Mouse (Mus musculus) midbrain, embryonic 15.5 days (tissue): Measurements from ENCODE around the gene Slc22a16. TPM values are rescaled to one million over a fixed set of nuclear protein-coding genes. Genes with fewer than 3 reads are reported as not detected.

Experiments used
- ATAC-seq: fragments of 200-750 bp; cut with Nextera tagmentation; replicated peaks from 2 replicates; pipeline ENCODE4 v1.8.0; 2017; ENCODE audit warnings: moderate TSS enrichment
- H3K27ac ChIP-seq: fragments of 300-500 bp; sonication (generic); 2 replicates; pipeline ENCODE4 v1.5.1; 2015; ENCODE audit warnings: mild to moderate bottlenecking, inconsistent platforms
- H3K27me3 ChIP-seq: fragments of 300-500 bp; sonication (generic); replicated peaks from 2 replicates; pipeline ENCODE4 v1.6.1; 2015; ENCODE audit warnings: inconsistent platforms
- H3K36me3 ChIP-seq: fragments of 300-500 bp; sonication (generic); replicated peaks from 2 replicates; pipeline ENCODE4 v1.6.1; 2015; ENCODE audit warnings: inconsistent platforms
- H3K4me1 ChIP-seq: fragments of 300-500 bp; sonication (generic); 2 replicates; pipeline ENCODE4 v1.6.1; 2015; ENCODE audit warnings: inconsistent platforms
- H3K4me2 ChIP-seq: fragments of 300-500 bp; sonication (generic); 2 replicates; pipeline ENCODE4 v1.6.1; 2015; ENCODE audit warnings: inconsistent platforms, mild to moderate bottlenecking, moderate library complexity
- H3K4me3 ChIP-seq: fragments of 300-500 bp; sonication (generic); 2 replicates; pipeline ENCODE4 v1.5.1; 2015; ENCODE audit warnings: mild to moderate bottlenecking, inconsistent platforms
- H3K9ac ChIP-seq: fragments of 300-500 bp; sonication (generic); 2 replicates; pipeline ENCODE4 v1.6.1; 2015; ENCODE audit warnings: mild to moderate bottlenecking, inconsistent platforms
- H3K9me3 ChIP-seq: fragments of 300-500 bp; sonication (generic); 2 replicates; pipeline ENCODE4 v1.6.1; 2016; ENCODE audit warnings: inconsistent platforms
- WGBS: fragments of 180-500 bp; shearing (Covaris S2); methylation state at CpG from one replicate; pipeline ENCODE4 v1.1.7; 2015; ENCODE audit warnings: mixed read lengths; 5-methylcytosine and 5-hydroxymethylcytosine counted together
- polyA plus RNA-seq: library from polyadenylated mRNA; unstranded; fragments of >200 nt; fragmentation: Nextera tagmentation; extraction: Ambion mirVana; gene quantifications from 2 replicates; pipeline ENCODE4 v1.2.1, GENCODE M21; 2015

The Slc22a16 gene
- polyA plus RNA-seq, result not detected in 2 replicates

GRCm38 (mm10) chr10:40570036-40570435 lies at the start of gene Slc22a16:
Gene Slc22a16 (plus strand): TSS chr10:40570336.
- no peaks in the 10 kb centered on the region for H3K9me3 ChIP-seq
- ATAC-seq, result no peak
- H3K4me3 ChIP-seq, result no peak within 1 kb of the TSS
- H3K27ac ChIP-seq, result no peak within 1 kb of the TSS
- H3K4me1 ChIP-seq, result no peaks in the 10 kb centered on the region
- H3K27me3 ChIP-seq, result no peaks in the 10 kb centered on the region
- no peak within 1 kb of the TSS for H3K4me2 ChIP-seq
- WGBS, result 93% methylated on average over 12 of the region's 12 CpGs
- H3K9ac ChIP-seq, result no peak within 1 kb of the TSS
- no peaks in the 10 kb centered on the region for H3K36me3 ChIP-seq

- Histone ChIP-seq H3K27ac (peak overlapping the region; percentile 56), H3K9me3 (no peaks in the 10 kb centered on the region), H3K36me3 (no peaks in the 10 kb centered on the region), H3K9ac (no peak overlapping the region), H3K4me1 (peaks cover 23% of the 10 kb centered on the region), H3K4me3 (no peak overlapping the region), H3K4me2 (peak overlapping the region; percentile 28), H3K27me3 (no peaks in the 10 kb centered on the region)
- ATAC-seq, result peak; percentile 57
- WGBS, result 7% methylated on average over 12 of the region's 12 CpGs
These were observed 48.6 kb upstream of the Slc22a16 start for GRCm38 (mm10) chr10:40521579-40521978.

GRCm38 (mm10) chr10:40523312-40523975 lies 46.7 kb upstream of the Slc22a16 start:
- Histone ChIP-seq H3K27me3 (no peaks in the 10 kb centered on the region; the same call in 1 of the 2 replicates), H3K36me3 (no peaks in the 10 kb centered on the region), H3K9me3 (no peaks in the 10 kb centered on the region), H3K4me2 (no peak overlapping the region), H3K9ac (no peak overlapping the region), H3K27ac (no peak overlapping the region), H3K4me1 (peaks cover 23% of the 10 kb centered on the region), H3K4me3 (no peak overlapping the region)
- ATAC-seq, result no peak
- 61% methylated on average over 7 of the region's 7 CpGs for WGBS

GRCm38 (mm10) chr10:40524032-40524806 lies 45.9 kb upstream of the Slc22a16 start:
- H3K4me1 ChIP-seq, result peaks cover 18% of the 10 kb centered on the region
- ATAC-seq, result no peak
- WGBS, result 70% methylated on average over 9 of the region's 9 CpGs
- no peaks in the 10 kb centered on the region for H3K9me3 ChIP-seq
- no peak overlapping the region for H3K4me3 ChIP-seq
- no peaks in the 10 kb centered on the region; the same call in 1 of the 2 replicates for H3K27me3 ChIP-seq
- no peaks in the 10 kb centered on the region for H3K36me3 ChIP-seq
- H3K9ac ChIP-seq, result no peak overlapping the region
- no peak overlapping the region for H3K27ac ChIP-seq
- H3K4me2 ChIP-seq, result no peak overlapping the region

- Histone ChIP-seq H3K4me1 (peaks cover 18% of the 10 kb centered on the region), H3K36me3 (no peaks in the 10 kb centered on the region), H3K4me3 (no peak overlapping the region), H3K27me3 (no peaks in the 10 kb centered on the region; the same call in 1 of the 2 replicates), H3K9ac (no peak overlapping the region), H3K27ac (no peak overlapping the region), H3K9me3 (no peaks in the 10 kb centered on the region), H3K4me2 (no peak overlapping the region)
- ATAC-seq, result no peak
- 31% methylated on average over 10 of the region's 10 CpGs for WGBS
These were observed 45.1 kb upstream of the Slc22a16 start for GRCm38 (mm10) chr10:40524991-40525390.

GRCm38 (mm10) chr10:40525616-40526155 lies 44.5 kb upstream of the Slc22a16 start:
- no peaks in the 10 kb centered on the region; the same call in 1 of the 2 replicates for H3K27me3 ChIP-seq
- no peak overlapping the region for H3K4me3 ChIP-seq
- WGBS, result 78% methylated on average over 9 of the region's 9 CpGs
- H3K9ac ChIP-seq, result no peak overlapping the region
- no peak for ATAC-seq
- H3K36me3 ChIP-seq, result no peaks in the 10 kb centered on the region
- H3K27ac ChIP-seq, result no peak overlapping the region
- peaks cover 18% of the 10 kb centered on the region for H3K4me1 ChIP-seq
- no peaks in the 10 kb centered on the region for H3K9me3 ChIP-seq
- no peak overlapping the region for H3K4me2 ChIP-seq

- Histone ChIP-seq H3K4me2 (no peak overlapping the region), H3K9me3 (no peaks in the 10 kb centered on the region), H3K4me1 (peaks cover 13% of the 10 kb centered on the region), H3K9ac (no peak overlapping the region), H3K4me3 (no peak overlapping the region), H3K27me3 (no peaks in the 10 kb centered on the region; the same call in 1 of the 2 replicates), H3K36me3 (no peaks in the 10 kb centered on the region), H3K27ac (no peak overlapping the region)
- 80% methylated on average over 8 of the region's 8 CpGs for WGBS
- no peak for ATAC-seq
These were observed 43.8 kb upstream of the Slc22a16 start for GRCm38 (mm10) chr10:40526301-40526761.

GRCm38 (mm10) chr10:40526986-40527385 lies 43.1 kb upstream of the Slc22a16 start:
- no peak overlapping the region for H3K4me2 ChIP-seq
- H3K9me3 ChIP-seq, result no peaks in the 10 kb centered on the region
- H3K36me3 ChIP-seq, result no peaks in the 10 kb centered on the region
- WGBS, result 84% methylated on average over 3 of the region's 3 CpGs
- H3K9ac ChIP-seq, result no peak overlapping the region
- H3K4me1 ChIP-seq, result peaks cover 6% of the 10 kb centered on the region
- H3K27ac ChIP-seq, result no peak overlapping the region
- ATAC-seq, result no peak
- no peaks in the 10 kb centered on the region; the same call in 1 of the 2 replicates for H3K27me3 ChIP-seq
- H3K4me3 ChIP-seq, result no peak overlapping the region

GRCm38 (mm10) chr10:40527573-40527972 lies 42.6 kb upstream of the Slc22a16 start:
- Histone ChIP-seq H3K9me3 (no peaks in the 10 kb centered on the region), H3K27me3 (no peaks in the 10 kb centered on the region; the same call in 1 of the 2 replicates), H3K4me1 (0 out of 2 replicates have a peak, but pooled peaks cover 3% of the 10 kb centered on the region), H3K4me2 (no peak overlapping the region), H3K4me3 (no peak overlapping the region), H3K36me3 (no peaks in the 10 kb centered on the region), H3K9ac (no peak overlapping the region), H3K27ac (no peak overlapping the region)
- ATAC-seq, result no peak
- whole genome bisulfite sequencing, result 67% methylated on average over 8 of the region's 8 CpGs

GRCm38 (mm10) chr10:40528668-40529067 lies 41.5 kb upstream of the Slc22a16 start:
- Histone ChIP-seq H3K36me3 (no peaks in the 10 kb centered on the region), H3K27me3 (no peaks in the 10 kb centered on the region; the same call in 1 of the 2 replicates), H3K4me1 (0 out of 2 replicates have a peak, but pooled peaks cover 3% of the 10 kb centered on the region), H3K9me3 (no peaks in the 10 kb centered on the region), H3K9ac (no peak overlapping the region), H3K27ac (no peak overlapping the region), H3K4me3 (no peak overlapping the region), H3K4me2 (no peak overlapping the region)
- no peak for ATAC-seq
- WGBS, result 48% methylated on average over 8 of the region's 10 CpGs

- Histone ChIP-seq H3K9ac (no peak overlapping the region), H3K4me3 (no peak overlapping the region)
These were observed 40.5 kb upstream of the Slc22a16 start for GRCm38 (mm10) chr10:40529617-40530016.

GRCm38 (mm10) chr10:40530661-40531060 lies 39.5 kb upstream of the Slc22a16 start:
- no peaks in the 10 kb centered on the region for H3K9me3 ChIP-seq
- no peak overlapping the region for H3K4me3 ChIP-seq
- no peaks in the 10 kb centered on the region; the same call in 1 of the 2 replicates for H3K27me3 ChIP-seq
- ATAC-seq, result no peak
- no peak overlapping the region for H3K4me2 ChIP-seq
- 55% methylated on average over 3 of the region's 3 CpGs for WGBS
- no peaks in the 10 kb centered on the region for H3K36me3 ChIP-seq
- no peak overlapping the region for H3K27ac ChIP-seq
- no peak overlapping the region for H3K9ac ChIP-seq
- no peaks in the 10 kb centered on the region for H3K4me1 ChIP-seq

More at GRCm38 (mm10) chr10:40529617-40530016, 40.5 kb upstream of the Slc22a16 start:
- H3K36me3 ChIP-seq, result no peaks in the 10 kb centered on the region
- 63% methylated on average over 6 of the region's 6 CpGs for WGBS
- ATAC-seq, result no peak
- H3K4me2 ChIP-seq, result no peak overlapping the region
- H3K27me3 ChIP-seq, result no peaks in the 10 kb centered on the region; the same call in 1 of the 2 replicates
- 0 out of 2 replicates have a peak, but pooled peaks cover 1% of the 10 kb centered on the region for H3K4me1 ChIP-seq
- no peaks in the 10 kb centered on the region for H3K9me3 ChIP-seq
- no peak overlapping the region for H3K27ac ChIP-seq
